Mouse (Mus musculus) erythroblast, embryonic 14.5 days (primary cell): ENCODE data around the gene Hsd17b1.

ENCODE experiments used
- GATA1 ChIP-seq: IDR thresholded peaks from 2 replicates; pipeline ENCODE4 v1.6.1; 2012; ENCODE audit warnings: low read length, inconsistent platforms, mixed read lengths
- TAL1 ChIP-seq: IDR thresholded peaks from 3 replicates; pipeline ENCODE4 v1.6.1; 2012; ENCODE audit warnings: low read length, inconsistent platforms, mixed read lengths

DNA sequence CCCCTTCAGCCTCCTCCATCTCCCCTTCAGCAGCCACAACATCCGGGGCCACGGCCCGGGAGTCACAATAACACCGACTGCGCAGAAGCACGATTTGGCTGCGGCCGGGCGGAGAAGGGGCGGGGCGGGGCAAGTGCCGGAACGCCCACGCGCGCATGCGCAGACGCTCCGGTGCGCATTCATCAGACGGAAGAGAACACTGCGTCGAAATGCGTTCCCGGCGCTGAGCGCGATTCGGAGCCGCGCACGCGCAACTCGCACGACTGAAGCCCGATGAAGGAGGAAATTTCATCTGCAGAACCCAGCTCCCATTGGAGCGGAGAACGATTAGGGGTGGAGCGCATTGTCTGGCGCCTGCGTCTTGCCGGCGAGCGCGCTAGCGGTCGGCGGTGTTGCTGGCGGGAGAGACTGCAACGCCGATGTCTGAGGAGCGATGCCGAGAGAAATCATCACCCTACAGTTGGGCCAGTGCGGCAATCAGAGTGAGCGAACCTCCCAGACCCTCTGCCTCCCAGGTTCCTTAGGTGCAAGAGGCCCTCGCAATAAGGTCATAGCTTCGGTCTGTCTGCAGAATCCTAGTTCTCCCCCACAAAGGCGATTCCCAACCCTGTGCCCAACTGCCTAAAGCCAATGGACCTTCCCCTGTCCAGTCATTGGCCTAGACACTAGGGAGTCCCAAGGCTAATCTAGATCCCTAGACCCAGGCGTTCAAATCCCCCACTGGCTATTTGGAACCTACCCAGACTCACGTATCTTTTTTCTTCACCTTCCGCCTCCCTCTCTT, 41.7 kb downstream of the Hsd17b1 start, which contains the start of the genes Retreg3 and Tubg1:
- no peak; the same call in 1 of the 2 replicates for TF ChIP-seq GATA1
- TF ChIP-seq TAL1, result no peak
